Mouse (Mus musculus): Measurements from ENCODE around the gene Gtf2f1. TPM values are rescaled to one million over a fixed set of nuclear protein-coding genes. Genes with fewer than 3 reads are reported as not detected.

The Gtf2f1 gene
- polyA plus RNA-seq, 1 experiment: 43.5 TPM

DNA sequence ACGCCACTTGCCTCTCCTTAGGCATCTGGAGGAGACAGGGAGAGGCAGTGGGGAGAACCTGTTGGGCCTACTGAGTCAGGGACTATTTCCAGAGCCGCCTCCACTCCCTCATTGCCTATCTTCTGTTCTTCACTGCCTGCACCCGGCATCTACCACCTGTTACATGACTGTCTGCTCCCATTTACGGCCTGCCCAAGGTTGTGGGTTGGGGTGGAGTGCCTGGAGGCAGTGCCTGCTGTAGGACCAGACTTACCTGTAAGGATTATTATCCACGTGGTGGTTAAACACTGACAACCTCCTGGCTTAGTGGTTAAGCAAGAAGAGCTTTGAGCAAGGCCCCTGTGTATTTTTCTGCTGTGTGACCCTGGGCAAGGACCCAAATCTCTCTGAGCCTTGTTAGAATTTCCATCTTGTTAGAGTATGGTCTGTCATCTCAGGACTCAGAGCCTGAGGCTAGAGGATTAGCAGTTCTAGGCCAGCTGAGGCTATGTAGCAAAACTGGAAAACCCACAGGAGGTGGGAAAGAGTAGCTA is 36.3 kb downstream of the Gtf2f1 start:
- TF ChIP-seq CTCF (IDR thresholded peaks at IDR 0.05; ENCODE audit: extremely low read depth, insufficient read length, insufficient replicate concordance, low read depth, low read length): no peak
- no peak for TF ChIP-seq POLR2A (IDR thresholded peaks at IDR 0.05; ENCODE audit: low read depth, low read length)
- no peak overlapping the region for H3K4me3 ChIP-seq (ENCODE audit: low read depth, low read length)
- H3K27ac ChIP-seq (ENCODE audit: insufficient read depth, low read depth, low read length): no peak overlapping the region
- H3K27me3 ChIP-seq (ENCODE audit: control insufficient read depth, insufficient read depth, low read length): no peaks in the 10 kb centered on the region
- H3K36me3 ChIP-seq (ENCODE audit: control insufficient read depth, insufficient read depth, low read length): no peaks in the 10 kb centered on the region
- H3K4me1 ChIP-seq (ENCODE audit: control insufficient read depth, insufficient read depth, insufficient read length, low read length): peaks cover 42% of the 10 kb centered on the region
- 35% methylated on average over 5 of the region's 5 CpGs for WGBS

DNA sequence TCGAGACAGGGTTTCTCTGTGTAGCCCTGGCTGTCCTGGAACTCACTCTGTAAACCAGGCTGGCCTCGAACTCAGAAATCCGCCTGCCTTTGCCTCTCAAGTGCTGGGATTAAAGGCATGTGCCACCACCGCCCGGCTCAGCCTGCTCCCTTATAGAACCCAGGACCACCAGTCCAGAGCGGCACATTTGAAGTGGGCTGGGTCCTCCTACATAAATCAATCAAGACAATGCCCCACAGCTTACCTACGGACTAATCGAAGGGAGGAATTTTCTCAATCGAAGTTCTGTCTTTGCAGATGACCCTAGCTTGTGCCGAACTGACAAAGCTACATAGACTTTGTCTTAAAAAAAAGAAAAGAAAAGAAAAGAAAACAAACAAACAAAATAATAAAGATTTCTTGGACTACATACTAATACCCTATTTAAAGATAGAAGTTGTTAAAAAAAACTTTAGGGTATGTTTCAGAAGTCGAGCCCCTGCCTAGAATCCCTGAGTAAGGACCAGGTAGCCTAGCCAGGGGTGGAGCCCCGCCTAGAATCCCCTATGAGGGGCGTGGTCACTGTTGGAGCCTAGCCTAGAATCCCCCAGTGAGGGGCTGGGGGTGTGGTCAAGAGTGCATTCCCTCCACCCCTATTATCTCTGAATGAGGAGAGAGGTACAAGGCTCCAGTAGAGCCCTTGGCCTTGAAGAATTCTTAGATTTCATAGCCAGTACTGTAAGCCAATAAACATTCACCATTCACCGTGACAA is 37.0 kb downstream of the Gtf2f1 start:
- no peaks in the 10 kb centered on the region for H3K36me3 ChIP-seq (ENCODE audit: control insufficient read depth, insufficient read depth, low read length)
- TF ChIP-seq POLR2A (IDR thresholded peaks at IDR 0.05; ENCODE audit: low read depth, low read length) (no peak), CTCF (IDR thresholded peaks at IDR 0.05; ENCODE audit: extremely low read depth, insufficient read length, insufficient replicate concordance, low read depth, low read length) (no peak)
- no peak overlapping the region for H3K27ac ChIP-seq (ENCODE audit: insufficient read depth, low read depth, low read length)
- WGBS: 73% methylated on average over 14 of the region's 14 CpGs
- no peaks in the 10 kb centered on the region for H3K27me3 ChIP-seq (ENCODE audit: control insufficient read depth, insufficient read depth, low read length)
- peaks cover 41% of the 10 kb centered on the region for H3K4me1 ChIP-seq (ENCODE audit: control insufficient read depth, insufficient read depth, insufficient read length, low read length)
- no peak overlapping the region for H3K4me3 ChIP-seq (ENCODE audit: low read depth, low read length)

DNA sequence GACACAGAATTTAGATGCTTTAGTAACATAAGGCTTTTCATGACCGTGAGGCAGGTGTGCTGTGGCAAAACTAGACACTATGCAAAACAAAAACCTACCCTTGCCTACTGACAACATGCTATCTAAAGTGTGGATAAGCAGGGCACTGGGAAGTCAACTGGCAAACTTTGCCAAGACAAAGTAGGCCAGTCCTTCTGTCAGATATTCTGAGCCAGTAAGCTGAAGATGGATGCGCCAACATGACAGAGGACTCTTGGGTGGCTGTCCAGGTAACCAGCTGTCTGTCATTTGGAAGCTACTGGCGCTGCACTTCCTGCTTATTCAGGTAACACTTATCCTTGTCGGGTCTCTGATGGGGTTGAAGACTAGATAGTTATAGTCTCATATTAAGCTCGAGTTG is 41.0 kb downstream of the Gtf2f1 start:
- 64% methylated on average over 5 of the region's 5 CpGs for WGBS
- Histone ChIP-seq H3K27me3 (ENCODE audit: control insufficient read depth, insufficient read depth, low read length) (no peaks in the 10 kb centered on the region), H3K4me1 (ENCODE audit: control insufficient read depth, insufficient read depth, insufficient read length, low read length) (peaks cover 15% of the 10 kb centered on the region; the same call in 1 of the 2 replicates), H3K27ac (ENCODE audit: insufficient read depth, low read depth, low read length) (peak overlapping the region; percentile 16), H3K4me3 (ENCODE audit: low read depth, low read length) (no peak overlapping the region), H3K36me3 (ENCODE audit: control insufficient read depth, insufficient read depth, low read length) (no peaks in the 10 kb centered on the region)
- no peak for TF ChIP-seq CTCF (IDR thresholded peaks at IDR 0.05; ENCODE audit: extremely low read depth, insufficient read length, insufficient replicate concordance, low read depth, low read length)
- TF ChIP-seq POLR2A (IDR thresholded peaks at IDR 0.05; ENCODE audit: low read depth, low read length): no peak

DNA sequence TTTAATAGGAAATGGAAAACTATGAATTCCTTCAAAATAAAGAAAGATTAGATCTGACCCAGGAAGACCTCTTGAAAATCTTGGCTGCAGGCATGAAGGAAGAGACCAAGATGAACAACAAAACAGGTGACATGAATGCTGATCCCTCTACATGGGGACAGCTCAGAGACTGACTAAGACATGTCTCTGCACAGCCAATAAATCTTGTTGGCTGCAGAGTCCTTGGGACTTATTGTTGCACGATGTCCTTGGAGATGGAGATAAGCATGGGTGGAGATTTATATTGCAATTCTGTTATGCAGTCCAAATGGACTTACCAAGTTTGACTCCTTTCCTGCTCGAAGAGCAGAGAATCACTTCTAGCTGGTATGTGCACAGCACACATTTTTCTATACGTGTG is 41.8 kb downstream of the Gtf2f1 start:
- WGBS: 33% methylated on average over 3 of the region's 3 CpGs
- Histone ChIP-seq H3K4me1 (ENCODE audit: control insufficient read depth, insufficient read depth, insufficient read length, low read length) (peaks cover 14% of the 10 kb centered on the region), H3K27me3 (ENCODE audit: control insufficient read depth, insufficient read depth, low read length) (no peaks in the 10 kb centered on the region), H3K27ac (ENCODE audit: insufficient read depth, low read depth, low read length) (no peak overlapping the region), H3K36me3 (ENCODE audit: control insufficient read depth, insufficient read depth, low read length) (no peaks in the 10 kb centered on the region), H3K4me3 (ENCODE audit: low read depth, low read length) (no peak overlapping the region)
- TF ChIP-seq POLR2A (IDR thresholded peaks at IDR 0.05; ENCODE audit: low read depth, low read length): no peak
- TF ChIP-seq CTCF (IDR thresholded peaks at IDR 0.05; ENCODE audit: extremely low read depth, insufficient read length, insufficient replicate concordance, low read depth, low read length): no peak

DNA sequence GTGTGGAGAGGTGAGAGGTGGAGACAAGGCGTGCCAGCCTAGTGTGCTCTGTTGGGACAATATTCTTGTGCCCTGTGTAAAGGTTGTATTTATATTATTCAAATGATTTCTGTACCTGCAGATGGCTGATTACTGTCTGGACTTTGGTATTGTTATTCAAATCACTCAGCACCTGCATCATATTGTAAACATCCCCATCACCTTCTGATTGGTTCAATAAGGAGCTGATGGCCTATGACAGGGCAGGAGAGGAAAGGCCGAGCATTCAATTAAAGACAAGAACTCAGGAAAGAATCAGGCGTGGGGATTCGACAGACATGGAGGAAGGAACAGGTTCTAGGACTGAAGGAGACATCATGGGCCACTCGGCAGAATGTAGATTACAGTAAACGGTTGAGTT is 47.4 kb downstream of the Gtf2f1 start:
- Histone ChIP-seq H3K27ac (ENCODE audit: insufficient read depth, low read depth, low read length) (peak overlapping the region; percentile 94), H3K4me1 (ENCODE audit: control insufficient read depth, insufficient read depth, insufficient read length, low read length) (peaks cover 21% of the 10 kb centered on the region), H3K4me3 (ENCODE audit: low read depth, low read length) (no peak overlapping the region), H3K36me3 (ENCODE audit: control insufficient read depth, insufficient read depth, low read length) (no peaks in the 10 kb centered on the region), H3K27me3 (ENCODE audit: control insufficient read depth, insufficient read depth, low read length) (no peaks in the 10 kb centered on the region)
- no peak for TF ChIP-seq CTCF (IDR thresholded peaks at IDR 0.05; ENCODE audit: extremely low read depth, insufficient read length, insufficient replicate concordance, low read depth, low read length)
- TF ChIP-seq POLR2A (IDR thresholded peaks at IDR 0.05; ENCODE audit: low read depth, low read length): no peak
- WGBS: 34% methylated on average over 6 of the region's 6 CpGs

DNA sequence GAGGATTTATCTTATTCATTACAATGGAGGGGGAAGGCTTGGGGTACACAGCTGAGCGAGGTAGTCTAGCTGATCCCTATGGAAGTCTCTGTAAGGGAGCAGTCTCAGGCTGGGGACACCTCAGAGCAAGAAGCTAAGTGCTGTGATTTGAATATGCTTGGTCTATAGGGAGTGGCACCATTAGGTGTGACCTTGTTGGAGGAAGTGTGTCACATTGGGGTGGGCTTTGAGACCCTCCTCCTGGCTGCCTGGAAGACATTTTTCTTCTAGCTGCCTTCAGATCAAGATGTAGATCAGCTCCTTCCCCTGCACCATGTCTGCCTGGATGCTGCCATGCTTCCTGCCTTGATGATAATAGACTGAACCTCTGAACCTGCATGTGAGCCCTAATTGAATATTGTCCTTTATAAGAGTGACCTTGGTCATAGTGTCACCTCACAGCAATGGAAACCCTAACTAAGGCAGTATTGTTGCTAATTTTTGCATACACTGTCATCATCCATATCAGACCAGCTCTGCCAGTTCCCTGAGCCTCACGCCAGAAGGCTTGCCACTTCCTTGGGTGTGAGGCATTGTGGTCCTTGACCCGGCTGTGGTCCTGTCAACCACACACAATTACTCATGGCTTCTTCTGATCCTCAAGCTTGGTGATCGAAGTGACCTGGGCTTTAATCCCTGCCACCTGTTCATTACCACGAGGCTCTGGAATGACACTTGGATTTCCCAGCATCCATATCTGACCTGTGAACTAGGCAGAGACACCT is 48.3 kb downstream of the Gtf2f1 start:
- peaks cover 23% of the 10 kb centered on the region for H3K4me1 ChIP-seq (ENCODE audit: control insufficient read depth, insufficient read depth, insufficient read length, low read length)
- 37% methylated on average over 5 of the region's 5 CpGs for WGBS
- TF ChIP-seq POLR2A (IDR thresholded peaks at IDR 0.05; ENCODE audit: low read depth, low read length): no peak
- TF ChIP-seq CTCF (IDR thresholded peaks at IDR 0.05; ENCODE audit: extremely low read depth, insufficient read length, insufficient replicate concordance, low read depth, low read length): no peak

DNA sequence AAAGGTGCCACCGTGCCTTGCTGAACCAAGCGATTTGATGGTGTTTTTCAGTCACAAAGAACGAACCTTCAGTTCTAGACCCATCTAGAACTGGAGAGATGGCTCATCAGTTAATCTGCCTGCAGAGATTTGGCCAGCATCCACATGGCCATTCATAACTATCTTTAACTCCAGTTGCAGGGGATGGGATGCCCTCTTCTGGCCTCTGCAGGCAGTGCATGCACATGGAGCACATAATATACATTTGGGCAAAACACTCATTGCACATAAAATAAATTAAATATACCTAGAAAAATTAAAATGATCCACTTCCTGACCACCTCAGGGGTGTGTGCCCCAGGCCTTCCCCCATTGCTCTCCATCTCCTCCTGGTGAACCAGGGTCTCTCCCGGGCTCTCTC is 49.2 kb downstream of the Gtf2f1 start:
- Histone ChIP-seq H3K27me3 (ENCODE audit: control insufficient read depth, insufficient read depth, low read length) (no peaks in the 10 kb centered on the region), H3K36me3 (ENCODE audit: control insufficient read depth, insufficient read depth, low read length) (no peaks in the 10 kb centered on the region), H3K27ac (ENCODE audit: insufficient read depth, low read depth, low read length) (no peak overlapping the region), H3K4me1 (ENCODE audit: control insufficient read depth, insufficient read depth, insufficient read length, low read length) (peaks cover 23% of the 10 kb centered on the region), H3K4me3 (ENCODE audit: low read depth, low read length) (no peak overlapping the region)
- TF ChIP-seq POLR2A (IDR thresholded peaks at IDR 0.05; ENCODE audit: low read depth, low read length) (no peak), CTCF (IDR thresholded peaks at IDR 0.05; ENCODE audit: extremely low read depth, insufficient read length, insufficient replicate concordance, low read depth, low read length) (no peak)
- 94% methylated on average over 4 of the region's 4 CpGs for WGBS

More for the DNA sequence above, 48.3 kb downstream of the Gtf2f1 start:
- Histone ChIP-seq H3K4me3 (ENCODE audit: low read depth, low read length) (no peak overlapping the region), H3K27ac (ENCODE audit: insufficient read depth, low read depth, low read length) (peak overlapping the region; percentile 94), H3K27me3 (ENCODE audit: control insufficient read depth, insufficient read depth, low read length) (no peaks in the 10 kb centered on the region), H3K36me3 (ENCODE audit: control insufficient read depth, insufficient read depth, low read length) (no peaks in the 10 kb centered on the region)

Data from small intestine, adult 2 months (tissue).